Mouse (Mus musculus) adrenal gland, postnatal 10 days (tissue): ENCODE measurements around the gene 4930590J08Rik. TPM values are rescaled to one million over a fixed set of nuclear protein-coding genes. Genes with fewer than 3 reads are reported as not detected.

Source experiments
- DNase-seq: peaks from one replicate; pipeline ENCODE4 v3.0.0; 2021; ENCODE audit warnings: mixed read lengths
- total RNA-seq, 2 experiments: library from RNA; stranded (reverse); gene quantifications; 2 replicates each; pipeline ENCODE4 v1.2.3; 2021

The 4930590J08Rik gene
- total RNA-seq, 2 experiments from 2014 or later = 0.81 to 1.3 TPM

GRCm38 (mm10) chr6:91963429-91963828 lies 60.8 kb downstream of the 4930590J08Rik start:
- no peak for DNase-seq

DNA sequence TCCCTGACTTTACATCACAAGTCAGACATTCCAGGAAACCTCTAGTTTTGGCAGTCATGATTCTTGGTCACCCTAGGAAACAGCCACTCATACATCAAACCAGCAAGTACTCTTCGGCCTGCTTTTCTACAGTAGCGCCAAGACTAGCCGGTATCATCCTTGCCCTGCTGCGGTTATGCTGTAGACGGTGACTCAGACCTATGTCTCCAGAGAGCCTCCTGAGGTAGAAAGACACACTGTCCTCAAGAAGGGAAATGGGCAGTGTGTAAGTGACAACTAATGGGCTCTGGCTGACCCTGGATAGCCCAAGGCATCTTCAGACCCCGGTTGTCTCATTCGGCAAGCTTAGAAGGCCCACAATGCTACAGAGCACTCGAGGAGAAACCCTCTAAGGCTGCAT lies 62.5 kb downstream of the 4930590J08Rik start:
- no peak for DNase-seq

GRCm38 (mm10) chr6:91966006-91966405 lies 63.4 kb downstream of the 4930590J08Rik start:
- DNase-seq = no peak

- peak; percentile 59 for DNase-seq
Measured at GRCm38 (mm10) chr6:91972201-91972646, 69.6 kb downstream of the 4930590J08Rik start.

DNA sequence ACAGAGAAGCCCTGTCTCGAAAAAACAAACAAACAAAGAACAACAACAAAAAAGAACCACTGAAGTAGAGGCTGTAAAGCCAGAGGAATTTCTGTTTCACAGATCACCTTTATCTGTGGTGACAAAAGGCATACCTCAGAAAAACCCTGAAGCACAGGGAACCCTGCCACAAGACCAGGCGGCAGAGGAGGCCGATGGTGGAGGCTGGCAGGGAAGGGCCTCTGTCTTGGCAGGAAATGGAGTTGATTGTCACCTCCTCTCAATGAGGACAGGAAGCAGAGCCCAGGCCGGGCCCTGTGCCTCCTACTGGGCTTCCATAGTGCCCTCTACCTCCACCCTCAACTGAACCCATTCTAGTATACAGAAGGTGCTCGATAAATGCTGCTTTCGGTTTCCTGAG lies 71.4 kb downstream of the 4930590J08Rik start:
- DNase-seq = no peak

- peak; percentile 60 for DNase-seq
Measured at GRCm38 (mm10) chr6:91978371-91979300, 76.0 kb downstream of the 4930590J08Rik start, which contains the start of gene Fgd5. Gene Fgd5, plus strand, starts transcription at chr6:91978878.

DNA sequence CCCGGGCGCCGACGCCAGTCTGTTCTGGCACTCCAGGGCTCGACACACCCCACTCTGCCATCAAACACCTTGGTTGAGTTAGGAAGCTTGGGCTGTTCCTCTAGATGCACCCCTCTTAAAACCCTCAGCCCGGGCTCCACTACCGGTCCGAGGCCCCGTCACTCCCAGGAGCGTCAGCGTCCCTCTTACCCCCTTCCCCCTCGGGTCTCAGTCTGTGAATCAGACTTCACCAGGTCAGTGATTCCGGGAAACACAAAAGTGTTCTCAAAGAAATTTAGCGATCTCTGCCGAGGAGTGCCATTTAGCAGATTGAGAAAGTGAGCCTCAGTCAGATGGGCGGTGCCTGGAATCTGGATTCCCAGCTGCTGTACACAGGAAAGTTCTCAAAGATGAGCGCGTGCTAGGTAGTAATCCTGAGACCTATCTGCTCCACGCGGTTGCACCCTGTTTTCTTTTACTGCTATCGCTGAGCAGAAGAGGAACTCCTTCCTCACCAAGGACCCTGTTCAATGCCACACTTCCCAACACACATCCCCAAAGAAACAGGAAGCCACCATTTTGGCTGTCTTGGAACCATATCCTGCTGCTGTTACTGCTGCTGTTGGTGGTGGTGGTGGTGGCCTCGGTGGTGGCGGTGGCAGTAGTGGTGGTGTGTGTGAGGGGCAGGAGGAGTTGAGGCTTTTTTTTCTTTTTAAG lies 76.8 kb downstream of the 4930590J08Rik start:
- peak; percentile 15 for DNase-seq

- no peak for DNase-seq
Measured at GRCm38 (mm10) chr6:91980011-91980410, 77.4 kb downstream of the 4930590J08Rik start.

DNA sequence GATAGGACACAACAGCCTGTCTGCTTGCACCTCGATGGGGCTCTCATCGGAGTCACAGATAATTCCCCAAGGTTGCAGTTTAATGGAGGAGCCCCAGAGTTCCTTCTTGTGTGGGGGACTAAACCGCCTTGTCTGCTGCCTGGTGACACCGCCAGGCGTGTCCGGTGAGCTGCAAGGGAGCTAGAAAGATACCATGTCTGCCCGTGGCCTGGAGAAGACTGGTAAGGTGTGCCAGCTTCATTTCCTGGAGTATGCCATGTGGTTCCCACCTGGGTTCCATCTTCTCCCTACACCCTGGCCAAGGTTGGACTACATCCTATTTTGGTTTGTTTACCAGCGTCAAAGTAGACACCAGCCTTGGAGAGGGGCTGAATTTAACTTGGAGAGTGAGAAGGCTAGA lies 87.5 kb downstream of the 4930590J08Rik start:
- no peak for DNase-seq

DNA sequence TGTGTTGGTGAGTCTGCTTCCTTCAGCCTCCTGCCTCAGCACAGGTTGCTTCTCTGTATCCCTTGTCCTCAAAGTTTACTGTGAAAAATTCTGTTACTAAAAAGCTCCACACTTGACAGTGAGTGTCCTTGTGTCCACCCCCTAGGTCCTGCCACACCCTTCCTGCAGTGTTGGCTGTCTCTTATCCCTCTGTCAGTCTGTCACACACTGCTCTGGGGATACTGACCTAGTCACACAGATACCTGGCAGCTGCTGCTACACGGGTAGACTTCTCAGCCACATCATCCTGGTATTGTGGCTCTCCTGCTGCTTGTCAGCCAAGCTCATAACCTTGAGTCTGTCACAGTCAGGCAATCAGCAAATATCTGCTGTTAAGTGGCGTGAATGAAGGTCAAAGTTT lies 90.2 kb downstream of the 4930590J08Rik start:
- DNase-seq = no peak

DNA sequence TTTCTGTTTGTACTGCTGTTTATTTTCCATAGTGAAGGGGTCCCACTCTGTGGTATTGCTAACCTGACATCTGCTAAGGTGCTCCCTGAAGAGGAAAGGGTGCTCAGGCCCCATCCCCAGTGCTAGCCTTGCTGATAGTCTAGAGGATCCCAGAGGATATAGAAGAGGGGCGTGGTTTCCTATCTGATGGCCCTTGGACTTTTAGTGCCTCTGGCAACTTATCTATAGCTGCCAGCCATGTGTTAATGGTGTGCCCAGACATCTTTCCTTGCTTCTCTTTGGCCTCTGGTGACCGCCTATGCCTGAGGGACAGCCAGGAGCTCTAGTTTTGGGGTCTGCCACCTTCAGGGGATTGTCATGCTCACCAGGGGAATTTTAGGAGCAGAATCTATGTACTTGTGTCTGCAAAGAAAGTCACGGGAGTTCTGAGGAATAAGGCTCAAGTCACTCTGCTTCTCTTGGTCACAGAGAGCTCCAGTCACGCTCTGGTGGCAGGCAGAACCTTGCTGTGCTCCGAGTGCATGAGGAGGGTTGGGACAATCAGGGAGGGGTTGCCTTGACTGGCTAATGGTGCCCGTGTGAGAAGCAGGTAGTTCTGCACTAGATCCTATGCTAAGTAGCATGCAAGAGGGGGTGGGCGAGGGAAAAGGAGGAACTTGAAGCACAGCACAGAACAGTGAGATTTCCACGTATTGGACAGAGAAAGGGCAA lies 91.3 kb downstream of the 4930590J08Rik start:
- no peak for DNase-seq

- no peak for DNase-seq
Measured at GRCm38 (mm10) chr6:91996072-91996471, 93.5 kb downstream of the 4930590J08Rik start.

Other genes with a start within 250 kb of the 4930590J08Rik start
- gene Slc6a6, start 218.8 kb upstream of the 4930590J08Rik start, total RNA-seq = 100 to 1,000 TPM; 175 to 205 TPM
- 1 to 10 TPM; 1.5 to 2.6 TPM for gene Grip2, start 75.6 kb upstream of the 4930590J08Rik start, total RNA-seq
- gene Ccdc174, start 24.8 kb upstream of the 4930590J08Rik start, total RNA-seq = 10 to 100 TPM; 22.8 to 25.1 TPM
- 10 to 100 TPM; 21.8 to 27.4 TPM for gene Fgd5, start 76.1 kb downstream of the 4930590J08Rik start, total RNA-seq
- gene Nr2c2, start 188.6 kb downstream of the 4930590J08Rik start, total RNA-seq = 10 to 100 TPM; 36.0 to 44.6 TPM